Mouse (Mus musculus) embryonic stem cell, embryonic (primary cell): ENCODE data around the gene Cfap54.

Experiments used
- CTCF ChIA-PET, 4 experiments: fragments of 300-600 bp in 2 of 4; fragments of 350-600 bp in 2 of 4; sonication (Branson Sonifier 250); formaldehyde crosslinking; loops; one replicate each; lab custom pipeline; 2022; ENCODE audit warnings: inconsistent platforms in 2 of 4; lab: Charles Lee
- POLR2A ChIA-PET, 4 experiments: fragments of 300-600 bp in 2 of 4; fragments of 350-600 bp in 2 of 4; sonication (Branson Sonifier 250); formaldehyde crosslinking; loops; one replicate each; lab custom pipeline; 2022; ENCODE audit warnings: antibody characterized with exemption in 4 of 4, inconsistent platforms in 1 of 4; lab: Charles Lee

The Cfap54 gene

GRCm38 (mm10) chr10:92932464-92932863, 149.0 kb downstream of the Cfap54 start:
- POLR2A ChIA-PET, result no interaction called here

DNA sequence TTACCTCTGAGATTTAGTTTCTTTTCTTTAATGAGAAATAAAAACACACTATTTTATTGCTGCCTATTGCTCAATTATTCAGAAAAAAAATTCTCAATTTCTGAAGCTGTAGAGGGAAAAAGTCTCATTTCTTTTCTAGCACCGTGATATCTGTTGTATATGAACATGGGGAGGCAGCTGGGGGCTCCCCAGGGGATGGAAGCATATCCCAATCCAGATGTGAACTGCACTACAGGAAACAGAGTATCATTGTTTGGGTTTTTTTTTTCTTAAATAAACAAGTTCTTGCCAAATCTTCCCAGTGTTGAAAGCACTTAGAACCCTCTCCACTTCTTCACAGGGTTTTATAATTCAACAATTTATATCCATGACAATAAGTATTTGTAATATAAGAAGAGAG, 151.4 kb downstream of the Cfap54 start:
- CTCF ChIA-PET, result no interaction called here

More at GRCm38 (mm10) chr10:92932464-92932863, 149.0 kb downstream of the Cfap54 start:
- CTCF ChIA-PET, result no interaction called here

DNA sequence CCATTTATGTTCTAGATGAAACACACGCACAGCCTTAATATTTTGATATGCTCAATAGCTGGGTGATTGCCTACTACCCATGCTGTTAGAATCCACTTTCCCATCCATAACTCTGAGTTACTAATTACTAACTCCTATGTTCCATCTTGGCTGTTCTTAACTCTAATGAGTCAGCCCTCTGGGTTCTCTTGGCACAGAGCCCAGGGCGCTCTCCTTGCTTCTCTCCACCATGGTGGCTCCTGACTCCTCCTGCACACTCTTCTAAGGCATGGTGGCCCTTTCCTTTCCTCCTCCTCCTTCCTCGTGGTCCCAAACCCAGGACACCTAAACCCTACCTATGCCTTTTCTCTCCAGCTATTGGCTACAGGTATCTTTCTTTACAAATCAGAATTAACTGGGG, 153.2 kb downstream of the Cfap54 start:
- ChIA-PET CTCF (no interaction called here), POLR2A (no interaction called here)

More for the DNA sequence above, 151.4 kb downstream of the Cfap54 start:
- POLR2A ChIA-PET, result no interaction called here

GRCm38 (mm10) chr10:92918551-92918950, 162.9 kb downstream of the Cfap54 start:
- POLR2A ChIA-PET, result no interaction called here
- CTCF ChIA-PET, result no interaction called here

- ChIA-PET CTCF (no interaction called here), POLR2A (no interaction called here)
Measured at GRCm38 (mm10) chr10:92907246-92907645, 174.2 kb downstream of the Cfap54 start.

GRCm38 (mm10) chr10:92888466-92888865, 193.0 kb downstream of the Cfap54 start:
- POLR2A ChIA-PET, result no interaction called here
- CTCF ChIA-PET, result no interaction called here

DNA sequence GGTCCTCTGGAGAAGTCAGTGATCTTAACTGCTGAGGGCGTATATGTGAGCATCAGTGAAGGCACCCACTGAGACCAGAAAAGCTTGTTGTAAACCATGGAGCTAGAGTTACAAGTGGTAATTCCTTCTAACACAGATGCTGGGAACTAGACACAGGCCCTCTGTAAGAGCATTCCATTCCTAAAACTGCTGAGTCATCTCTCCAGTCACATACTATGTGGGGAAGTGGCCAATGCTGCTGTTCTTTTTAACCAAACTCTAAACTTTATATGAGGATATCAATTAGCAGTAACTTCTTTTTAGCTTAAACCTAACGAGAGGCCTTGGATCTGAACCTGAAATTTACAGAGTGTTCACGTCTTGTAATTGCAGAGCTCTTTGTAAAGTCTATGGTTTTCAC, 203.4 kb downstream of the Cfap54 start:
- POLR2A ChIA-PET, result no interaction called here
- CTCF ChIA-PET, result interaction anchor here in 1 of 4 experiments (1.2 kb wide), 1 partner anchor 413 kb away, joined by 3 read pairs; no protein-coding TSS in a partner anchor

DNA sequence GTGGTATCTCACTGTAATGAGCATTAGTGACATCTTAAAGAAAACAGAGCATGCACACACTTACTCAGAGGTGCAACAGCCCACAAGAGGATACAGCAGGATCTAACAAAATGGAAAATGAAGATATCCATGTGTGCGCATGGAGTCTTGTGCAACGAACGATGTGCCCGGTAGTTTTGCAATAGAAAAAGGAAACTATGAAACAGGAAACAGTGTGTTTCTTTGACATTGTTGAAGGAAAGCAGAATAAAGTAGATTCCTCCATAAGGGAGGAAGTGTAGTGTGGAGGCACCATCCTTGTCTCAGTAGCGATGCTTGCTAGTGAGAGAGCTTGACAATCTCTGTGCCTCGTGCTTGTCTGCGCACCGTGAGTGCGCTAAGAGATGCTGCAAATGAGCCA, 240.4 kb downstream of the Cfap54 start:
- POLR2A ChIA-PET, result no interaction called here
- CTCF ChIA-PET, result no interaction called here

GRCm38 (mm10) chr10:92837572-92837971, 243.8 kb downstream of the Cfap54 start:
- POLR2A ChIA-PET, result interaction anchor here in 1 of 4 experiments (0.5 kb wide), 1 partner anchor 52 kb away, joined by 3 read pairs; no protein-coding TSS in a partner anchor
- CTCF ChIA-PET, result no interaction called here

DNA sequence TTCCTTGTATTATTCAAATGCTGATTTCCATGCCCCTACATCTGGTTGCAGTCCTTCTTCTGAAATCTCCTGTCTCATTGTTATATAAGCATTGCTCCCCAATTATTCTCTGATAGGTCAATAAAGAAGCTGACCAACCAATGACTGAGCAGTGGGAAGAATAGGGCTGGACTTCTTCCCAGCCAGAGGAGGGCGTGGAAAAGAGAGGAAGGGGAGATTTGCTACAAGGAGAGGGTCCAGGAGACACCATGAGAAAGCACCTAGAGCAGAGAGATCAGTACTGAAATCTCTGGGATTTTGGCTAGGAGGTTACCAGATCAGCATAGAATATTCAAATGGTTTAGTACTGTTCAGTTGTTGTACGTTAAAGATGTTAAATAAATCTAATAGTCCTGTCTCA, 244.4 kb downstream of the Cfap54 start:
- ChIA-PET POLR2A (no interaction called here), CTCF (no interaction called here)

DNA sequence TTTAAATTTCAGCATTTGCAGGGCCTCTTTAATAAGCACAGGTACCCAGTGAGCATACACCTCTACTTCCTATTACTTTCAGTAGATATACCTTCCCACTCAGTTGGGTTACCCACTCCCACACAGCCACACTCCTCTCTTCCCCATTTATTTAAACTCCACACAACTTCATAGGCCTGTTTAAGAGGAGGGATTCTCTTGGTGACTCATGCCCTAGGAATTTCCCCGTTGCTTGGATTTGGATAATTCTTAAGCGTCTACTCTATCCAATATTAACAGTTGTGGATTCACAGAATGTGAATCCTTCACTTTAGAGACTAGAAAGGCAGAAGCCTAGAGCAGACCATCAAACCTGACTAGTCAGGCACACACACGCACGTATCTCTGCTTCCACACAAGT, 259.9 kb downstream of the Cfap54 start:
- ChIA-PET CTCF (no interaction called here), POLR2A (no interaction called here)

DNA sequence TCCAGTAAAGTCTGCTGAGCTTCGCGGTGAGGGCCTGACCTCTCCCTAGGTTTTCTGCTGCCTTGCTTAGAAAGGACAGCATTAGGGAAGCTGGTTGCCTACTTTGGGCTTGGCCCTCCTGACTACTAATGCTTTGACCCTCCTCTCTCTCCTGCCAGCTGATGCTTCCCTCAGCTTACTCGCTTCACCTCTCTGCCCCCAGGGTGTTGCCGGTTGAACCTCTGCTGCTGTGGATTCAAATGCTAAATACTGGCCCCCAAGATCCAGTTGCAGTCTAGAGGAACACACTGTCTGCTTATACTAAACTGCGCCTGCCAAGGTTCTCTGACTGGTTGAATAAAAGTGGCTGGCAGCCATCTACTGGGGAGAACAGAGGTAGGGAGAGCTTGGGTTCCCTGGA, 263.2 kb downstream of the Cfap54 start:
- CTCF ChIA-PET, result no interaction called here
- POLR2A ChIA-PET, result interaction anchor here in 1 of 4 experiments (0.5 kb wide), 1 partner anchor 134 kb away, joined by 3 read pairs; no protein-coding TSS in a partner anchor

DNA sequence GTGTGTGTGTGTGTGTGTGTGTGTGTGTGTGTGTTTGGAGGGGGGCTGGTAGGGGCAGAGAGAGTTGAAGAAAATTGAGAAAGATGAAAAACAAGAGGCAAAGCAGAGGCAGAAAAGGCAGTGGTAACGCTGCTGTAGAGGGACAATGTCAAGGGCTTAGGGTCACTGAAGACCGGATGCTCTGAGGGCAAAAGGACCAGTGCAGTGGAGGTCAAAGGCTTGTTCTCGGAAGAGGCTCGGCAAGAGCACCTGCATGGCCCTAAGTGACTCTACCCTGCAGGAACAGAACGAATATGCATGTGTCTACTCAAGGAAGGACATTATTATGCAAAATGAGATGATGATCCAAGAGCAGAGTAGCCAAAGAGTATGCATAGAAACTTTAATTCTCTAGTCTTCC, 264.5 kb downstream of the Cfap54 start:
- CTCF ChIA-PET, result no interaction called here
- POLR2A ChIA-PET, result no interaction called here

DNA sequence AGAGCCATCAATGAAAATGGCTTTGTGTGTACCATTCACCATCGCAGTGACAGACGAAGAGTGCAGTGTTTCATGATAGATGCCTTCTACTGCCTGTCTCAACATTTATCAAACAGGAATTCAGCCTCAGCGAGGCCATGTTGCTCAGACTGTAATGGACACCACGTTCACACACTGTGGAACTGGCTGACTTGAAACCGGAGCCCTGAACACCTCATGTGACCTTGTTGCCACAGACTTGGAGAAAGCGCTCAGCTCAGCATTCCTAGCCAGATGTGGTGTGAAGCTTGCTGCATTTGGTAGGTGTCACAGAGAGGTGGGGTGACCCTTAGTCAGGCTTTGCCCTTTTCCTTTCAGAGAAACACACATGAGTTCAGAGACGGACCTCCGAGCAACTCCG, 270.5 kb downstream of the Cfap54 start:
- POLR2A ChIA-PET, result interaction anchor here in 1 of 4 experiments (0.5 to 0.6 kb wide), 2 partner anchors 20 to 603 kb away, joined by 4 read pairs; no protein-coding TSS in a partner anchor
- CTCF ChIA-PET, result interaction anchor here in 1 of 4 experiments (0.6 kb wide), 1 partner anchor 498 kb away, joined by 6 read pairs; no protein-coding TSS in a partner anchor

DNA sequence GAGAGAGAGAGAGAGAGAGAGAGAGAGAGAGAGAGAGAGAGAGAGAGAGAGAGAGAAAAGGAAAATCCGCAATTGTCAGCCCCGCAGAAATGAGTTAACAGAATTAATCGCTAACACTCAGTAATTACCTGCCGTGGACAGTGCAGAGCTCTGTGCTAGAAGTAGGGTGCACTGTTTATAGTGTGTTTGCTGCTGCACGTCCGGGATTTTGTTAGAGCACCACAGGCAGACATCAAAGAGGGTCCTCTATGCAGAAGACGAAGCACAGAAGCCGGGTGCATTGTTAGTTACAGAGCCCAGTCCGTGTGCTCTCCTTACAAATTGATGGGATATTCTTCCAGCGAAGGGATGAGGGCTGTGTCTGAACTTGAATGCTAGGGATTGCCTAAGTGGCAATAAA, 289.5 kb downstream of the Cfap54 start:
- POLR2A ChIA-PET, result no interaction called here
- CTCF ChIA-PET, result interaction anchor here in 1 of 4 experiments (0.6 kb wide), 1 partner anchor 223 kb away, joined by 4 read pairs; no protein-coding TSS in a partner anchor

DNA sequence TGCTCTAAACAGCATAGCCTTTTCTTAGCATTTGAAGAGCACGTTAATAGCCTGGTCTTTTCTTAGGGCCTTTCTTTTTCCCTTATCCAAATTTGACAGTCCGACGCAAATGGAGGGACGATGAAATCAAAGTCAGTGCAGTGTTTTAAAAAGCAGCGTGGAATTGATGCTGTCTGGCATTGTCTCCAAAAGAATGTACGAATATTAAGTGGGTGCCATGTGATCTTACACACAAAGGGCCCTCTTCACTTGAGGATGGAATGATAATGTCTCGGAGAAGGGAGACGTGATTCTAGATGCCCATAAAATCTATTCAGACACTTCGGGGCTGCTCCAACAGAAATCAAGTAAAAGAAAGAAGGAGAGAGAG, 289.9 kb downstream of the Cfap54 start:
- ChIA-PET CTCF (no interaction called here), POLR2A (interaction anchor here in 1 of 4 experiments (0.6 kb wide), 1 partner anchor 192 kb away, joined by 3 read pairs; no protein-coding TSS in a partner anchor)

DNA sequence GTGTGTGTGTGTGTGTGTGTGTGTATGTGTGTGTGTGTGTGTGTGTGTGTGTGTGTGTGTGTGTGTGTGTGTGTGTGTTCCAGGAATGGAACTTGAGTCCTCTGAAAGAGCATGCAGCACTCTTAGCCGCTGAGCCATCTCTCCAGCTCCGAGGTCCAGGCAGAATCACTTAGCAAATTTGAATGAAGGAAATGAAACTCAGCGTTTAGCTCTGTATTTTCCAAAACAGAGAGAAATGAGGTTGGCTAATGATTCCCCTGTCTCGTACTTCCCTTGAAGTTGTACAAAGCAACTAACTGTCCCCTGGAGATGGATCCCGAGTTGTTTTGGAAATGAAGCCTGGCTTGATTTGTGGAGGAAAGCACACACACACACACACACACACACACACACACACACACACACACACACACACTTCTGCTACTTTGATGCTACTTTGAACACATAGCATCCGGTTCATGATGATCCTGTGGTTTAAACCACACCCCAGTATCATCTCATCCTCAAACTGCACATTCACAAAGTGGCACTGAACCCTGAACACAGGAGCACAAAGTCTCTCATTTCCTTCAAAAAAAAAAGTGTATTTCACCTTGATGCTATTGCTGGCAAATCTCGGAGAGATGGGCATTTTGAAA, 290.4 kb downstream of the Cfap54 start:
- CTCF ChIA-PET, result no interaction called here
- POLR2A ChIA-PET, result interaction anchor here in 1 of 4 experiments (0.6 to 0.7 kb wide), 2 partner anchors 192 to 873 kb away, joined by 3 read pairs; no protein-coding TSS in a partner anchor

- ChIA-PET CTCF (no interaction called here), POLR2A (interaction anchor here in 1 of 4 experiments (0.7 kb wide), 1 partner anchor 872 kb away, joined by 3 read pairs; no protein-coding TSS in a partner anchor)
Measured at GRCm38 (mm10) chr10:92790247-92790646, 291.2 kb downstream of the Cfap54 start.

- ChIA-PET POLR2A (interaction anchor here in 1 of 4 experiments (0.6 kb wide), 1 partner anchor 662 kb away, joined by 3 read pairs; no protein-coding TSS in a partner anchor), CTCF (interaction anchor here in 1 of 4 experiments (0.6 kb wide), 1 partner anchor 1470 kb away, joined by 4 read pairs; no protein-coding TSS in a partner anchor)
Measured at GRCm38 (mm10) chr10:92788410-92789096, 292.9 kb downstream of the Cfap54 start.

DNA sequence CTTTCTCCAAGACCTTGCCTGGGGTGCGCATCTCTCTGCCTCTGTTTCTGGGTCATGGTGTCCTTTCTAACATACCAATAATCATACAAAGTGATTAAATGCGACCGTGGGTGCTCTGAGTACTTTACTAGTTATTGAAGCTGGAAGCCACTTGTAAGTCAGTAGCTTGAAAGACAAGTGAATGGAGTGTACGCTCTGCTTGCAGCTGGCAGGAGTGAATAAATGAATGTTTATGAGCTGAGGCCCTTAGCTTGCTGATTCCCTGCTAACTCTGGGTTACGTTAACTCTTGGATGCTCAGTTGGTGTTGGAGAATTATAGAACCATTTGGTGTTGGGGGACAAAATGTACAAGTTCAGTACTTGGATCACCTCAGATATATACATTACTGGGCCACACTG, 298.7 kb downstream of the Cfap54 start:
- ChIA-PET POLR2A (no interaction called here), CTCF (no interaction called here)
